Mouse (Mus musculus) embryonic facial prominence, embryonic 11.5 days (tissue): ENCODE measurements around the gene Fgfr2. TPM values are rescaled to one million over a fixed set of nuclear protein-coding genes. Genes with fewer than 3 reads are reported as not detected.

Source experiments
- ATAC-seq: fragments of 200-750 bp; cut with Nextera tagmentation; replicated peaks from 2 replicates; pipeline ENCODE4 v1.8.0; 2017; ENCODE audit warnings: low read depth; ENCODE audit not compliant: insufficient number of reproducible peaks, low FRiP score, low TSS enrichment
- DNase-seq: peaks from one replicate; pipeline ENCODE4 v3.0.0-alpha.2; 2015; ENCODE audit warnings: low spot score
- H3K27ac ChIP-seq: fragments of 300-500 bp; sonication (generic); replicated peaks from 2 replicates; pipeline ENCODE4 v1.5.1; 2014; ENCODE audit warnings: mild to moderate bottlenecking, low read depth, low read length, control low read depth
- H3K27me3 ChIP-seq: fragments of 300-500 bp; sonication (generic); 2 replicates; pipeline ENCODE4 v1.6.1; 2014; ENCODE audit warnings: mild to moderate bottlenecking, low read length, moderate library complexity, mixed read lengths; ENCODE audit not compliant: control insufficient read depth, insufficient read depth
- H3K36me3 ChIP-seq: fragments of 300-500 bp; sonication (generic); replicated peaks from 2 replicates; pipeline ENCODE4 v1.6.1; 2014; ENCODE audit warnings: low read depth, mild to moderate bottlenecking, low read length, moderate library complexity, mixed read lengths; ENCODE audit not compliant: control insufficient read depth, insufficient read depth
- H3K4me1 ChIP-seq: fragments of 300-500 bp; sonication (generic); 2 replicates; pipeline ENCODE4 v1.6.1; 2014; ENCODE audit warnings: low read length, mixed read lengths; ENCODE audit not compliant: control insufficient read depth, insufficient read depth
- H3K4me2 ChIP-seq: fragments of 300-500 bp; sonication (generic); 2 replicates; pipeline ENCODE4 v1.6.1; 2014; ENCODE audit warnings: low read depth, mild to moderate bottlenecking, control low read depth, low read length, moderate library complexity
- H3K4me3 ChIP-seq: fragments of 300-500 bp; sonication (generic); 2 replicates; pipeline ENCODE4 v1.5.1; 2014; ENCODE audit warnings: low read depth, low read length, control low read depth
- H3K9ac ChIP-seq: fragments of 300-500 bp; sonication (generic); replicated peaks from 2 replicates; pipeline ENCODE4 v1.6.1; 2014; ENCODE audit warnings: mild to moderate bottlenecking, control low read depth, low read length
- H3K9me3 ChIP-seq: fragments of 300-500 bp; sonication (generic); replicated peaks from 2 replicates; pipeline ENCODE4 v1.6.1; 2016; ENCODE audit warnings: mild to moderate bottlenecking, low read length, inconsistent platforms, mixed read lengths; ENCODE audit not compliant: control insufficient read depth
- whole genome bisulfite sequencing: fragments of 180-500 bp; shearing (Covaris S2); extraction: QIAGEN DNeasy Blood & Tissue Kit; methylation state at CpG from one replicate; pipeline ENCODE4 v1.1.7; 2014; 5-methylcytosine and 5-hydroxymethylcytosine counted together
- polyA plus RNA-seq: library from polyadenylated mRNA; unstranded; fragments of >200 nt; fragmentation: Nextera tagmentation; extraction: Ambion mirVana; gene quantifications from 2 replicates; pipeline ENCODE4 v1.2.1, GENCODE M21; 2014

Fgfr2 gene
- polyA plus RNA-seq, 1 experiment from 2014 or later, result 75.6 TPM

GRCm38 (mm10) chr7:133089621-133090260 is 33.4 kb downstream of the Fgfr2 start:
- no peak overlapping the region for H3K4me3 ChIP-seq
- WGBS, result 87% methylated on average over 11 of the region's 11 CpGs
- H3K36me3 ChIP-seq, result no peaks in the 10 kb centered on the region
- DNase-seq (no peak), ATAC-seq (no peak)
- no peaks in the 10 kb centered on the region for H3K9me3 ChIP-seq
- H3K4me2 ChIP-seq, result no peak overlapping the region
- no peak overlapping the region for H3K9ac ChIP-seq
- H3K27ac ChIP-seq, result no peak overlapping the region
- H3K27me3 ChIP-seq, result no peaks in the 10 kb centered on the region
- H3K4me1 ChIP-seq, result no peaks in the 10 kb centered on the region; the same call in 1 of the 2 replicates

- H3K4me1 ChIP-seq, result no peaks in the 10 kb centered on the region; the same call in 1 of the 2 replicates
- H3K9ac ChIP-seq, result no peak overlapping the region
- H3K27ac ChIP-seq, result no peak overlapping the region
- H3K36me3 ChIP-seq, result no peaks in the 10 kb centered on the region
- no peak for DNase-seq
- H3K4me3 ChIP-seq, result no peak overlapping the region
- no peaks in the 10 kb centered on the region for H3K9me3 ChIP-seq
- H3K4me2 ChIP-seq, result no peak overlapping the region
- ATAC-seq, result no peak
- H3K27me3 ChIP-seq, result no peaks in the 10 kb centered on the region
- 57% methylated on average over 11 of the region's 11 CpGs for WGBS
These were observed 34.3 kb downstream of the Fgfr2 start for GRCm38 (mm10) chr7:133088830-133089261.

- H3K27me3 ChIP-seq, result no peaks in the 10 kb centered on the region
- 70% methylated on average over 4 of the region's 4 CpGs for WGBS
- no peak overlapping the region for H3K9ac ChIP-seq
- no peaks in the 10 kb centered on the region; the same call in 1 of the 2 replicates for H3K4me1 ChIP-seq
- H3K4me2 ChIP-seq, result no peak overlapping the region
- ATAC-seq (no peak), DNase-seq (no peak)
- H3K4me3 ChIP-seq, result no peak overlapping the region
- no peaks in the 10 kb centered on the region for H3K36me3 ChIP-seq
- no peaks in the 10 kb centered on the region for H3K9me3 ChIP-seq
- H3K27ac ChIP-seq, result no peak overlapping the region
These were observed 34.7 kb downstream of the Fgfr2 start for GRCm38 (mm10) chr7:133088411-133088810.

- ATAC-seq, result no peak
- Histone ChIP-seq H3K9me3 (no peaks in the 10 kb centered on the region), H3K9ac (no peak overlapping the region), H3K4me1 (no peaks in the 10 kb centered on the region; the same call in 1 of the 2 replicates), H3K27me3 (no peaks in the 10 kb centered on the region), H3K36me3 (no peaks in the 10 kb centered on the region), H3K4me3 (no peak overlapping the region), H3K4me2 (no peak overlapping the region), H3K27ac (no peak overlapping the region)
- 89% methylated on average over 3 of the region's 3 CpGs for WGBS
- no peak for DNase-seq
These were observed 37.7 kb downstream of the Fgfr2 start for GRCm38 (mm10) chr7:133085408-133085807.

- H3K36me3 ChIP-seq, result no peaks in the 10 kb centered on the region
- no peaks in the 10 kb centered on the region; the same call in 1 of the 2 replicates for H3K4me1 ChIP-seq
- ATAC-seq, result no peak
- H3K4me2 ChIP-seq, result no peak overlapping the region
- H3K27ac ChIP-seq, result no peak overlapping the region
- DNase-seq, result no peak
- H3K9ac ChIP-seq, result no peak overlapping the region
- H3K27me3 ChIP-seq, result no peaks in the 10 kb centered on the region
- H3K9me3 ChIP-seq, result no peaks in the 10 kb centered on the region
- WGBS, result 83% methylated on average over 13 of the region's 13 CpGs
- no peak overlapping the region for H3K4me3 ChIP-seq
These were observed 39.1 kb downstream of the Fgfr2 start for GRCm38 (mm10) chr7:133083936-133084614.

- no peaks in the 10 kb centered on the region for H3K27me3 ChIP-seq
- ATAC-seq (no peak), DNase-seq (no peak)
- H3K9ac ChIP-seq, result no peak overlapping the region
- H3K27ac ChIP-seq, result no peak overlapping the region
- H3K4me3 ChIP-seq, result no peak overlapping the region
- 0 out of 2 replicates have a peak, but pooled peaks cover 4% of the 10 kb centered on the region for H3K4me1 ChIP-seq
- 92% methylated on average over 1 of the region's 1 CpGs for WGBS
- no peaks in the 10 kb centered on the region for H3K9me3 ChIP-seq
- no peaks in the 10 kb centered on the region for H3K36me3 ChIP-seq
- H3K4me2 ChIP-seq, result no peak overlapping the region
These were observed 44.2 kb downstream of the Fgfr2 start for GRCm38 (mm10) chr7:133078929-133079328.

GRCm38 (mm10) chr7:133074462-133075133 is 48.6 kb downstream of the Fgfr2 start:
- H3K4me3 ChIP-seq, result no peak overlapping the region
- H3K9me3 ChIP-seq, result no peaks in the 10 kb centered on the region
- no peak overlapping the region; the same call in 1 of the 2 replicates for H3K27ac ChIP-seq
- H3K4me2 ChIP-seq, result no peak overlapping the region
- H3K9ac ChIP-seq, result no peak overlapping the region
- DNase-seq, result no peak
- ATAC-seq, result no peak
- no peaks in the 10 kb centered on the region for H3K27me3 ChIP-seq
- H3K4me1 ChIP-seq, result 0 out of 2 replicates have a peak, but pooled peaks cover 4% of the 10 kb centered on the region
- no peaks in the 10 kb centered on the region for H3K36me3 ChIP-seq
- WGBS, result 67% methylated on average over 10 of the region's 10 CpGs
